Mouse (Mus musculus): Measurements from ENCODE around the gene Ripply3.

- no peak for TF ChIP-seq E2F4 (IDR thresholded peaks at IDR 0.05; ENCODE audit: insufficient replicate concordance, low read depth, low read length)
- no peak for TF ChIP-seq MEF2A (IDR thresholded peaks at IDR 0.05; ENCODE audit: borderline replicate concordance, low read depth, low read length)
- TF ChIP-seq ZC3H11A (IDR thresholded peaks at IDR 0.05; ENCODE audit: low read depth, low read length), result no peak
- TF ChIP-seq MXI1 (IDR thresholded peaks at IDR 0.05; ENCODE audit: low read depth, low read length), result 0 out of 2 replicates have a peak, but pooled peaks have one; percentile 26
- no peak for TF ChIP-seq POLR2A (IDR thresholded peaks at IDR 0.05; ENCODE audit: low read depth, low read length)
- TF ChIP-seq POLR2AphosphoS2 (IDR thresholded peaks at IDR 0.05; ENCODE audit: low read depth, low read length), result no peak
- peak in 1 of 2 experiments; percentile 54; a peak in 2 of 4 replicates for TF ChIP-seq CTCF (conservative IDR thresholded peaks at IDR 0.05 in 1 of 2, IDR thresholded peaks at IDR 0.05 in 1 of 2; ENCODE audit: low read depth in 2 of 2, low read length in 2 of 2)
- peak; percentile 27 for TF ChIP-seq RAD21 (IDR thresholded peaks at IDR 0.05; ENCODE audit: low read depth, low read length)
- TF ChIP-seq IRF4 (IDR thresholded peaks at IDR 0.05; ENCODE audit: low read depth, low read length), result no peak
- peak; percentile 47; the same call in 1 of the 2 replicates for TF ChIP-seq ELF1 (IDR thresholded peaks at IDR 0.05; ENCODE audit: low read depth, low read length)
- no peak for TF ChIP-seq MAZ (IDR thresholded peaks at IDR 0.05; ENCODE audit: low read depth, low read length)
These were observed 38.8 kb upstream of the Ripply3 start for GRCm38 (mm10) chr16:94289138-94290072.

Data from CH12.LX (cell line).